Mouse (Mus musculus) ES-E14 (cell line): Measurements from ENCODE around the gene Taf1c. TPM values are rescaled to one million over a fixed set of nuclear protein-coding genes. Genes with fewer than 3 reads are reported as not detected.

Source experiments
- DNase-seq: peaks from one replicate; pipeline ENCODE4 v3.0.0-alpha.2; 2013; ENCODE audit warnings: low read depth, low spot score
- H3K27ac ChIP-seq: 2 replicates; pipeline ENCODE4 v1.5.1; 2012; ENCODE audit warnings: low read depth, mild to moderate bottlenecking, low read length, moderate library complexity, mixed read lengths; ENCODE audit not compliant: poor library complexity, insufficient read depth, severe bottlenecking
- H3K36me3 ChIP-seq: 2 replicates; pipeline ENCODE4 v1.6.1; 2012; ENCODE audit warnings: mild to moderate bottlenecking, low read length, moderate library complexity, mixed read lengths; ENCODE audit not compliant: control insufficient read depth, poor library complexity, insufficient read depth, severe bottlenecking
- H3K4me1 ChIP-seq, 2 experiments: fragments of 150-350 bp in 1 of 2; sonication (generic) in 1 of 2; 2 replicates each; pipeline ENCODE4 v1.6.1; 2012; ENCODE audit warnings: low read length in 2 of 2, mild to moderate bottlenecking in 1 of 2, mixed read lengths in 1 of 2; ENCODE audit not compliant: control insufficient read depth in 2 of 2, insufficient read depth in 2 of 2, poor library complexity in 1 of 2
- H3K4me3 ChIP-seq, 2 experiments: fragments of 150-350 bp in 1 of 2; sonication (generic) in 1 of 2; 2 replicates each; pipeline ENCODE4 v1.5.1; 2012; ENCODE audit warnings: low read length in 2 of 2, low read depth in 1 of 2, mild to moderate bottlenecking in 1 of 2, mixed read lengths in 1 of 2; ENCODE audit not compliant: insufficient read depth in 1 of 2, poor library complexity in 1 of 2, severe bottlenecking in 1 of 2
- H3K9ac ChIP-seq: 2 replicates; pipeline ENCODE4 v1.6.1; 2012; ENCODE audit warnings: low read depth, mild to moderate bottlenecking, low read length, mixed read lengths; ENCODE audit not compliant: poor library complexity, insufficient read depth, severe bottlenecking
- H3K9me3 ChIP-seq: fragments of 150-350 bp; sonication (generic); 2 replicates; pipeline ENCODE4 v1.6.1; 2012; ENCODE audit warnings: low read depth, mild to moderate bottlenecking, low read length; ENCODE audit not compliant: control insufficient read depth, insufficient read depth
- CHD2 ChIP-seq: IDR thresholded peaks from 2 replicates; pipeline ENCODE4 v1.6.1; 2014; ENCODE audit warnings: mild to moderate bottlenecking, low read depth, low read length, inconsistent platforms
- HCFC1 ChIP-seq: IDR thresholded peaks from 2 replicates; pipeline ENCODE4 v1.6.1; 2012; ENCODE audit warnings: low read length, inconsistent platforms, borderline replicate concordance; ENCODE audit not compliant: insufficient read depth
- MAFK ChIP-seq: IDR thresholded peaks from 2 replicates; pipeline ENCODE4 v1.6.1; 2014; ENCODE audit warnings: mild to moderate bottlenecking, low read depth, low read length, inconsistent platforms; ENCODE audit not compliant: insufficient read depth
- ZC3H11A ChIP-seq: IDR thresholded peaks from 2 replicates; pipeline ENCODE4 v1.6.1; 2012; ENCODE audit warnings: low read depth, mild to moderate bottlenecking, inconsistent platforms, low read length, borderline replicate concordance
- ZNF384 ChIP-seq: IDR thresholded peaks from 2 replicates; pipeline ENCODE4 v1.6.1; 2012; ENCODE audit warnings: low read depth, low read length, inconsistent platforms
- in situ Hi-C, 2 experiments: fragments of 600-800 bp; cut with MboI; formaldehyde crosslinking; loops; one replicate each; pipeline ENCODE4 v1.15.1; 2025; ENCODE audit warnings: low sequenced_read_pairs in 2 of 2, inconsistent platforms in 1 of 2; ENCODE audit not compliant: unreplicated experiment in 2 of 2
- total RNA-seq: library from RNA; depleted of rRNA; stranded (reverse); fragments of 300-350 nt; gene quantifications from 2 replicates; pipeline ENCODE4 v1.2.3, GENCODE M21; 2012

Gene Taf1c
- total RNA-seq, 1 experiment, result 24.8 TPM

- in situ Hi-C loops, result no loop called here
- Histone ChIP-seq H3K9ac (no peak overlapping the region), H3K4me1 (peaks cover 0 to 7% of the 10 kb centered on the region in 2 experiments; a peak in 1 of 4 replicates), H3K36me3 (peaks cover 38% of the 10 kb centered on the region), H3K4me3 (no peak overlapping the region), H3K9me3 (no peaks in the 10 kb centered on the region), H3K27ac (no peak overlapping the region)
- no peak for TF ChIP-seq HCFC1
- no peak for TF ChIP-seq ZNF384
- no peak for TF ChIP-seq ZC3H11A
- TF ChIP-seq CHD2, result no peak
- TF ChIP-seq MAFK, result no peak
- no peak for DNase-seq
These were observed 1.3 kb downstream of the Taf1c start for GRCm38 (mm10) chr8:119603771-119604170.

GRCm38 (mm10) chr8:119591456-119591855 lies 13.6 kb downstream of the Taf1c start:
- no peak for DNase-seq
- H3K27ac ChIP-seq, result no peak overlapping the region
- TF ChIP-seq HCFC1 (no peak), MAFK (no peak), CHD2 (no peak), ZNF384 (no peak), ZC3H11A (no peak)
- no peak overlapping the region for H3K4me3 ChIP-seq
- in situ Hi-C loops, result no loop called here
- peaks cover 1 to 10% of the 10 kb centered on the region in 2 experiments; a peak in 2 of 4 replicates for H3K4me1 ChIP-seq
- H3K9ac ChIP-seq, result no peak overlapping the region
- no peaks in the 10 kb centered on the region for H3K9me3 ChIP-seq
- no peaks in the 10 kb centered on the region for H3K36me3 ChIP-seq

GRCm38 (mm10) chr8:119590348-119590747 lies 14.7 kb downstream of the Taf1c start:
- no peaks in the 10 kb centered on the region for H3K9me3 ChIP-seq
- TF ChIP-seq HCFC1 (no peak), ZC3H11A (no peak), CHD2 (no peak), ZNF384 (no peak), MAFK (no peak)
- in situ Hi-C loops, result no loop called here
- no peak overlapping the region for H3K27ac ChIP-seq
- no peak for DNase-seq
- no peak overlapping the region for H3K4me3 ChIP-seq
- no peak overlapping the region for H3K9ac ChIP-seq
- no peaks in the 10 kb centered on the region for H3K36me3 ChIP-seq
- H3K4me1 ChIP-seq, result peaks cover 0 to 6% of the 10 kb centered on the region in 2 experiments; a peak in 2 of 4 replicates

GRCm38 (mm10) chr8:119588844-119589243 lies 16.2 kb downstream of the Taf1c start:
- Histone ChIP-seq H3K4me1 (peaks cover 0 to 6% of the 10 kb centered on the region in 2 experiments; a peak in 2 of 4 replicates), H3K4me3 (no peak overlapping the region), H3K27ac (no peak overlapping the region), H3K9me3 (no peaks in the 10 kb centered on the region), H3K36me3 (no peaks in the 10 kb centered on the region), H3K9ac (no peak overlapping the region)
- TF ChIP-seq MAFK (no peak), HCFC1 (no peak), CHD2 (no peak), ZC3H11A (no peak), ZNF384 (no peak)
- no peak for DNase-seq
- in situ Hi-C loops, result no loop called here

- Histone ChIP-seq H3K9ac (no peak overlapping the region), H3K36me3 (no peaks in the 10 kb centered on the region), H3K9me3 (no peaks in the 10 kb centered on the region), H3K4me3 (no peak overlapping the region), H3K4me1 (peaks cover 0 to 6% of the 10 kb centered on the region in 2 experiments; a peak in 2 of 4 replicates), H3K27ac (no peak overlapping the region)
- DNase-seq, result no peak
- in situ Hi-C loops, result no loop called here
- TF ChIP-seq ZNF384 (no peak), MAFK (no peak), HCFC1 (no peak), ZC3H11A (no peak), CHD2 (no peak)
These were observed 16.7 kb downstream of the Taf1c start for GRCm38 (mm10) chr8:119588321-119588720.
